Mouse (Mus musculus): ENCODE data around the gene Lst1. TPM values are rescaled to one million over a fixed set of nuclear protein-coding genes. Genes with fewer than 3 reads are reported as not detected.

Lst1 gene
- polyA plus RNA-seq, 1 experiment from 2014 or later: 3.8 TPM

- peaks cover 82% of the 10 kb centered on the region for H3K36me3 ChIP-seq (ENCODE audit: control insufficient read depth, insufficient read depth, low read length)
Measured at GRCm38 (mm10) chr17:35155451-35155850, 32.8 kb downstream of the Lst1 start.

GRCm38 (mm10) chr17:35154616-35155015 lies 33.6 kb downstream of the Lst1 start:
- H3K4me2 ChIP-seq (ENCODE audit: low read depth, low read length, severe bottlenecking): no peak overlapping the region
- H3K4me1 ChIP-seq (replicated peaks; ENCODE audit: control insufficient read depth, insufficient read depth, low read length): no peaks in the 10 kb centered on the region
- DNase-seq (ENCODE audit: low spot score) (no peak), ATAC-seq (replicated peaks; ENCODE audit: low FRiP score) (no peak)
- H3K27me3 ChIP-seq (ENCODE audit: control insufficient read depth, insufficient read depth, low read length): no peaks in the 10 kb centered on the region
- no peak overlapping the region for H3K27ac ChIP-seq (ENCODE audit: low read depth, low read length)
- no peak overlapping the region for H3K9ac ChIP-seq (ENCODE audit: low read length)
- 87% methylated on average over 7 of the region's 7 CpGs for WGBS
- H3K9me3 ChIP-seq (ENCODE audit: control insufficient read depth, low read length): no peaks in the 10 kb centered on the region
- no peak overlapping the region for H3K4me3 ChIP-seq (ENCODE audit: low read depth, low read length)
- H3K36me3 ChIP-seq (ENCODE audit: control insufficient read depth, insufficient read depth, low read length): peaks cover 80% of the 10 kb centered on the region

More at GRCm38 (mm10) chr17:35155451-35155850, 32.8 kb downstream of the Lst1 start:
- H3K4me2 ChIP-seq (ENCODE audit: low read depth, low read length, severe bottlenecking): no peak overlapping the region
- ATAC-seq (replicated peaks; ENCODE audit: low FRiP score) (no peak), DNase-seq (ENCODE audit: low spot score) (peak; percentile 52)
- H3K4me3 ChIP-seq (ENCODE audit: low read depth, low read length): no peak overlapping the region
- H3K9ac ChIP-seq (ENCODE audit: low read length): no peak overlapping the region
- H3K4me1 ChIP-seq (replicated peaks; ENCODE audit: control insufficient read depth, insufficient read depth, low read length): no peaks in the 10 kb centered on the region
- H3K9me3 ChIP-seq (ENCODE audit: control insufficient read depth, low read length): no peaks in the 10 kb centered on the region
- 93% methylated on average over 12 of the region's 12 CpGs for WGBS
- H3K27me3 ChIP-seq (ENCODE audit: control insufficient read depth, insufficient read depth, low read length): no peaks in the 10 kb centered on the region
- no peak overlapping the region for H3K27ac ChIP-seq (ENCODE audit: low read depth, low read length)

- DNase-seq (ENCODE audit: low spot score) (no peak), ATAC-seq (replicated peaks; ENCODE audit: low FRiP score) (no peak)
- no peak overlapping the region for H3K9ac ChIP-seq (ENCODE audit: low read length)
- no peak overlapping the region for H3K27ac ChIP-seq (ENCODE audit: low read depth, low read length)
- H3K36me3 ChIP-seq (ENCODE audit: control insufficient read depth, insufficient read depth, low read length): peaks cover 81% of the 10 kb centered on the region
- H3K4me1 ChIP-seq (replicated peaks; ENCODE audit: control insufficient read depth, insufficient read depth, low read length): no peaks in the 10 kb centered on the region
- no peak overlapping the region for H3K4me2 ChIP-seq (ENCODE audit: low read depth, low read length, severe bottlenecking)
- 90% methylated on average over 4 of the region's 4 CpGs for WGBS
- no peaks in the 10 kb centered on the region for H3K9me3 ChIP-seq (ENCODE audit: control insufficient read depth, low read length)
- no peaks in the 10 kb centered on the region for H3K27me3 ChIP-seq (ENCODE audit: control insufficient read depth, insufficient read depth, low read length)
- no peak overlapping the region for H3K4me3 ChIP-seq (ENCODE audit: low read depth, low read length)
Measured at GRCm38 (mm10) chr17:35153931-35154330, 34.3 kb downstream of the Lst1 start.

GRCm38 (mm10) chr17:35153077-35153476 lies 35.2 kb downstream of the Lst1 start:
- WGBS: 93% methylated on average over 9 of the region's 9 CpGs
- H3K27me3 ChIP-seq (ENCODE audit: control insufficient read depth, insufficient read depth, low read length): no peaks in the 10 kb centered on the region
- ATAC-seq (replicated peaks; ENCODE audit: low FRiP score): no peak

GRCm38 (mm10) chr17:35152121-35152520 lies 36.1 kb downstream of the Lst1 start:
- Histone ChIP-seq H3K36me3 (ENCODE audit: control insufficient read depth, insufficient read depth, low read length) (peaks cover 65% of the 10 kb centered on the region), H3K9ac (ENCODE audit: low read length) (no peak overlapping the region), H3K4me2 (ENCODE audit: low read depth, low read length, severe bottlenecking) (no peak overlapping the region), H3K27ac (ENCODE audit: low read depth, low read length) (no peak overlapping the region), H3K9me3 (ENCODE audit: control insufficient read depth, low read length) (no peaks in the 10 kb centered on the region), H3K4me3 (ENCODE audit: low read depth, low read length) (no peak overlapping the region), H3K27me3 (ENCODE audit: control insufficient read depth, insufficient read depth, low read length) (no peaks in the 10 kb centered on the region), H3K4me1 (replicated peaks; ENCODE audit: control insufficient read depth, insufficient read depth, low read length) (no peaks in the 10 kb centered on the region)
- DNase-seq (ENCODE audit: low spot score): no peak
- no peak for ATAC-seq (replicated peaks; ENCODE audit: low FRiP score)
- 97% methylated on average over 4 of the region's 4 CpGs for WGBS

More at GRCm38 (mm10) chr17:35153077-35153476, 35.2 kb downstream of the Lst1 start:
- peak; percentile 52 for DNase-seq (ENCODE audit: low spot score)
- H3K27ac ChIP-seq (ENCODE audit: low read depth, low read length): no peak overlapping the region
- peaks cover 74% of the 10 kb centered on the region for H3K36me3 ChIP-seq (ENCODE audit: control insufficient read depth, insufficient read depth, low read length)
- no peak overlapping the region for H3K4me2 ChIP-seq (ENCODE audit: low read depth, low read length, severe bottlenecking)
- H3K4me1 ChIP-seq (replicated peaks; ENCODE audit: control insufficient read depth, insufficient read depth, low read length): no peaks in the 10 kb centered on the region
- no peak overlapping the region for H3K9ac ChIP-seq (ENCODE audit: low read length)
- H3K9me3 ChIP-seq (ENCODE audit: control insufficient read depth, low read length): no peaks in the 10 kb centered on the region
- no peak overlapping the region for H3K4me3 ChIP-seq (ENCODE audit: low read depth, low read length)

GRCm38 (mm10) chr17:35147922-35148639 lies 40.2 kb downstream of the Lst1 start:
- 70% methylated on average over 5 of the region's 5 CpGs for WGBS
- no peaks in the 10 kb centered on the region for H3K4me1 ChIP-seq (replicated peaks; ENCODE audit: control insufficient read depth, insufficient read depth, low read length)
- H3K9me3 ChIP-seq (ENCODE audit: control insufficient read depth, low read length): no peaks in the 10 kb centered on the region
- peaks cover 58% of the 10 kb centered on the region for H3K36me3 ChIP-seq (ENCODE audit: control insufficient read depth, insufficient read depth, low read length)
- H3K4me3 ChIP-seq (ENCODE audit: low read depth, low read length): no peak overlapping the region
- DNase-seq (ENCODE audit: low spot score) (no peak), ATAC-seq (replicated peaks; ENCODE audit: low FRiP score) (no peak)
- H3K27ac ChIP-seq (ENCODE audit: low read depth, low read length): 0 out of 2 replicates have a peak overlapping the region, but pooled peaks have one; percentile 6
- no peak overlapping the region for H3K4me2 ChIP-seq (ENCODE audit: low read depth, low read length, severe bottlenecking)
- no peak overlapping the region for H3K9ac ChIP-seq (ENCODE audit: low read length)
- H3K27me3 ChIP-seq (ENCODE audit: control insufficient read depth, insufficient read depth, low read length): no peaks in the 10 kb centered on the region

GRCm38 (mm10) chr17:35147348-35147747 lies 40.9 kb downstream of the Lst1 start:
- 65% methylated on average over 3 of the region's 3 CpGs for WGBS
- Histone ChIP-seq H3K36me3 (ENCODE audit: control insufficient read depth, insufficient read depth, low read length) (peaks cover 58% of the 10 kb centered on the region), H3K9ac (ENCODE audit: low read length) (no peak overlapping the region), H3K27ac (ENCODE audit: low read depth, low read length) (no peak overlapping the region), H3K9me3 (ENCODE audit: control insufficient read depth, low read length) (no peaks in the 10 kb centered on the region), H3K4me3 (ENCODE audit: low read depth, low read length) (no peak overlapping the region), H3K4me2 (ENCODE audit: low read depth, low read length, severe bottlenecking) (no peak overlapping the region), H3K4me1 (replicated peaks; ENCODE audit: control insufficient read depth, insufficient read depth, low read length) (no peaks in the 10 kb centered on the region), H3K27me3 (ENCODE audit: control insufficient read depth, insufficient read depth, low read length) (no peaks in the 10 kb centered on the region)
- no peak for DNase-seq (ENCODE audit: low spot score)
- ATAC-seq (replicated peaks; ENCODE audit: low FRiP score): no peak

GRCm38 (mm10) chr17:35146139-35146538 lies 42.1 kb downstream of the Lst1 start:
- 89% methylated on average over 5 of the region's 5 CpGs for WGBS
- Histone ChIP-seq H3K27me3 (ENCODE audit: control insufficient read depth, insufficient read depth, low read length) (no peaks in the 10 kb centered on the region), H3K27ac (ENCODE audit: low read depth, low read length) (no peak overlapping the region), H3K4me3 (ENCODE audit: low read depth, low read length) (no peak overlapping the region), H3K9me3 (ENCODE audit: control insufficient read depth, low read length) (no peaks in the 10 kb centered on the region), H3K4me2 (ENCODE audit: low read depth, low read length, severe bottlenecking) (no peak overlapping the region), H3K4me1 (replicated peaks; ENCODE audit: control insufficient read depth, insufficient read depth, low read length) (no peaks in the 10 kb centered on the region), H3K9ac (ENCODE audit: low read length) (no peak overlapping the region), H3K36me3 (ENCODE audit: control insufficient read depth, insufficient read depth, low read length) (peaks cover 59% of the 10 kb centered on the region)
- ATAC-seq (replicated peaks; ENCODE audit: low FRiP score) (no peak), DNase-seq (ENCODE audit: low spot score) (no peak)

- ATAC-seq (replicated peaks; ENCODE audit: low FRiP score) (no peak), DNase-seq (ENCODE audit: low spot score) (no peak)
- Histone ChIP-seq H3K9ac (ENCODE audit: low read length) (no peak overlapping the region), H3K4me3 (ENCODE audit: low read depth, low read length) (no peak overlapping the region), H3K27ac (ENCODE audit: low read depth, low read length) (no peak overlapping the region), H3K36me3 (ENCODE audit: control insufficient read depth, insufficient read depth, low read length) (peaks cover 55% of the 10 kb centered on the region), H3K27me3 (ENCODE audit: control insufficient read depth, insufficient read depth, low read length) (no peaks in the 10 kb centered on the region), H3K9me3 (ENCODE audit: control insufficient read depth, low read length) (no peaks in the 10 kb centered on the region), H3K4me1 (replicated peaks; ENCODE audit: control insufficient read depth, insufficient read depth, low read length) (no peaks in the 10 kb centered on the region; the same call in 1 of the 2 replicates), H3K4me2 (ENCODE audit: low read depth, low read length, severe bottlenecking) (no peak overlapping the region)
- 89% methylated on average over 6 of the region's 6 CpGs for WGBS
Measured at GRCm38 (mm10) chr17:35141971-35142370, 46.3 kb downstream of the Lst1 start.
